Mouse (Mus musculus) common myeloid progenitor, adult 5-6 weeks (primary cell): ENCODE data around the gene 0610009B22Rik. TPM values are rescaled to one million over a fixed set of nuclear protein-coding genes. Genes with fewer than 3 reads are reported as not detected.

ENCODE experiments used
- ATAC-seq: replicated peaks from 2 replicates; pipeline ENCODE4 v1.8.0; 2016; ENCODE audit warnings: low read depth, mild to moderate bottlenecking, moderate TSS enrichment, inconsistent platforms; ENCODE audit not compliant: poor library complexity, severe bottlenecking
- total RNA-seq: library from RNA; stranded (forward); fragments of 200-1000, 187-1606 nt; gene quantifications from 2 replicates; pipeline ENCODE4 v1.2.3, GENCODE M21; 2017

Gene 0610009B22Rik
- total RNA-seq, 1 experiment from 2014 or later, result 18.2 TPM

- ATAC-seq, result no peak
Observed at GRCm38 (mm10) chr11:51662632-51663031, 26.0 kb downstream of the 0610009B22Rik start.

GRCm38 (mm10) chr11:51661867-51662365 lies 26.8 kb downstream of the 0610009B22Rik start:
- ATAC-seq, result no peak

DNA sequence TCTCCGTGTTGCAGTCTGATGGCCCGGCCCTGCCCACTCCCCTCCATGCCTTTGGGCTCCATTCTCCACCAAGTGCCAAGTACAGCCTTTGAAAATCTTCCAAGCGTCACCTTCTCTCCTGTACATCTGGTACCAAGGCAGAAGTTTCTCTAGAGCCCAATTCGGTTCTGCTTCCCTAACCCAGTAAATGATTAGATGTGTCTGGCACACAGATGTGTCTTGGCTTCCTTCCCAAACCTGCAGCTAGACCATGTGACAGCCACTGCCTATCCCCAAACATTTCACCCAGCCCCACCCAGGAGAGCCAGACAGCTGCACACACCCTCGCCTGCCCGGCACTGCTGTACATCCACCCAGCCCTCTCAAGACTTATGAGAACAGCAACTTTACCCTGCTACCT lies 30.0 kb downstream of the 0610009B22Rik start:
- no peak; the same call in 1 of the 2 replicates for ATAC-seq

GRCm38 (mm10) chr11:51658291-51658690 lies 30.4 kb downstream of the 0610009B22Rik start:
- ATAC-seq, result no peak

GRCm38 (mm10) chr11:51656798-51657521 lies 31.7 kb downstream of the 0610009B22Rik start:
- ATAC-seq, result no peak

- ATAC-seq, result no peak
Observed at GRCm38 (mm10) chr11:51654891-51655290, 33.8 kb downstream of the 0610009B22Rik start.

DNA sequence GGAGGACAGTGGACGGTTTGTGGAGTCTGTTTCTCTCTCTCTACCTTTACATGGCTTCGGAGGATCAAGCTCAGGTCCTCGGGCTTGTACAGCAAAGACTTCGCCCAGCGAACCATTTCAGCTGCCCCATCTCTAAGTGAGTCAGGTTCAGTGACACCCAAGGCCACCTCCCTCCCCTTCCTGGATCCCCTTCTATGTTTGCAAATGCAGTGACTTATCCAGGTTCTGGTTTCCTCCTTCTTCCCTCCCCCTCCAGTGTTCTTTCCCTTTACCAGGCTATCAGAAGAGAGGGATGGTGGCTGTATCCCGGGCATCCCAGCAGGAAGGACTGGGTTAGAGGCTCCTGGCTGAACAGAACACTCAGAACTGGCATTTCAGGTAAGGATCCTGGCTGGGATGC lies 34.9 kb downstream of the 0610009B22Rik start:
- ATAC-seq, result no peak

- no peak for ATAC-seq
Observed at GRCm38 (mm10) chr11:51652889-51653418, 35.7 kb downstream of the 0610009B22Rik start.

- ATAC-seq, result peak; percentile 48
Observed at GRCm38 (mm10) chr11:51650691-51651515, 37.8 kb downstream of the 0610009B22Rik start, which contains the start of the genes N4bp3 and D930048N14Rik. Gene N4bp3 (minus strand): TSS chr11:51650842. Gene D930048N14Rik (plus strand): TSS chr11:51650954.

DNA sequence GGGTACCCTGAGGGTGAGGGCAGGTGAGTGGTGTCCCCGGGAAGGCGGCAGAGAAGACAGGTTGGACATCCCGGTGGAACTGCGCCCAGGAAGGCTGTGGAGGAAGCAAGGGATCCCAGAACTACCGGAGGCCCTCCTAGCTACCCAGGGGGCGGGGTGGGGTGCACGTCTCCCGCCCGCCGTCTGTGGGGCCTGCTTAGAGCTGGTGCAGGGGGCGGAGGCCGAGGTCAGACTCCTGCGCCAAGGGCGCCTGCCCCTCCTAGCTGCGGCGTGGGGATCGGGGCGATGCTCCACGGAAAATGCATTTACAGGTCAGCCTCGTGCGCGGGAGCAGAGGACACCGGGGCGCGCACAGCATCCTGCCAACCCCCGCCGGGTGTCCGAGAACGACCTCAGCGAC lies 38.4 kb downstream of the 0610009B22Rik start:
- ATAC-seq, result 0 out of 2 replicates have a peak, but pooled peaks have one; percentile 10

DNA sequence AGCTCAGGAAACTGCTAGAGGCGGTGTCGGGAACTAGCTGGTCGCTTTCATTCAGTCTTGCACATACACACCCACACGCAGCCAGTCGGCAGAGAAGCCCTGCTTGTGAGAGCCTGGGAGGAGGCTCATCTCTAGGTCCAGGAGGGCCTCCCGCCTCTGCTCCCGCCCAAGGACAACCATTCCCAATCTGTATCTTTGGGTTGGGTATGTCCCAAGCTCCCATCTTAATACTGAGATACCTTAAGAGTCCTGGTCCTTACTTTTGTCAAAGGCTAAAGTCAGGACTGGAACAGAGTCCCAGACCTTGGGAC lies 38.8 kb downstream of the 0610009B22Rik start:
- peak; percentile 33; the same call in 1 of the 2 replicates for ATAC-seq

GRCm38 (mm10) chr11:51649111-51649888 lies 39.4 kb downstream of the 0610009B22Rik start:
- no peak for ATAC-seq

GRCm38 (mm10) chr11:51648566-51648965 lies 40.1 kb downstream of the 0610009B22Rik start:
- no peak for ATAC-seq

DNA sequence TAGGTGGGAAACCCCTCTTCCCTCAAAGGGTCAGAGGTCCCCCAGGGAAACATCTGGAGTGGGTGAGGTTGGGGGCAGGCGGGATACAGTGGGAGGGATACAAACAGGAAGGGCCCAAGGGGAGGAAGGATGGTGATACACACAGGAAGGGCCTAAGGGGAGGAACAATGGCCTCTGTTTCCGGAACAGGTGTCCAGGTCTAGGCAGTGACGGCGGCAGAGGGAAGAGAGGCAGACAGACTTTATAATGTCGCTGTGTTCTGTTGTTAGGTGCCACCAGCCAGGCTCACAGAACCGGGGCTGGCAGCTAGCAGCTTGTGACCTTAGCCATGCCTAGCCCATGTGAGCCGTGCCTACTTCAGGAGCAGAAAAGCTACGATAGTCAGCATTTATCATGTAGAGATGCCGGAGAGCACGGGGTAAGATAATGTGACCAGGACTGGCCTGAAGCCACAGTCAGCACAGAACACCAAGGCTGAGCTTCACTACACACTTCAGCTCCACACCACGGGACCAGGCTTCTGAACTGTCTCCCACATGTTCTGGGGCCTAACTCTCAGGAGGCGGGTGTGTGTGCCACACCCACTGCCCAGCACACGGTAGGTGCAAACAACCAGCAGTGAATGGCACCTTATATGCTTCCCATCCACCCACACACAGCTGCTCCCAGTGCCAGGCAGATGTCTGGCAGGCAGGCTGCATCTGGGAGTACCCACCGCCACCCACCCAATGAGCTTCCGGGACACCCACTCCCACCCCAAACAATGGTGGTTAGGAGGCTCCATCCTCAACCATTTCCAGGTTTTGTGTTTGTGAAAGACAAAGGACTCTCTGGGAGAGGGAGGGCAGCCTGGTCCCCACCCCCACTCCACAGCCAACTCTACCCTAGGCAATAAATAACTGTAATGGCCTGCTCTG lies 41.7 kb downstream of the 0610009B22Rik start:
- ATAC-seq, result no peak

DNA sequence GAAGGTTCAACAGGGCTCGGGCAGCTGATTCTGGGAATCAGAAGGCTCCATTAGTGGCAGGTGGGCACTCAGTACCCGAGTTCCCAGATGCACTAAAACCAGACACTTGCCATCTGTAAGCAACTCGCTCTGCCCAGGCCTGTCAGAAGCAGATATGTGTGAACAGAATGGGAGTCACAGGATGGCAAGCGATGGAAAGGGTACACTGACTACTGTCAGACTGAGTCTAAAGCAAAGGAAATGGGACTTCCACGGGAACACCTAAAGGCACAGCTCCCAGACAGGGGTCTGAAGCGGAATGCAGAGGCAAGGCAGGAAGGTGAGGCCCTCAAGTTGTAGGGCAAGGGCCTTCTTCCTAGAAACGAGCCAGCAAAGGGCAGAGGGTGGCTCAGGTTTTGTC lies 42.4 kb downstream of the 0610009B22Rik start:
- ATAC-seq, result no peak

GRCm38 (mm10) chr11:51645293-51645692 lies 43.4 kb downstream of the 0610009B22Rik start:
- no peak for ATAC-seq

DNA sequence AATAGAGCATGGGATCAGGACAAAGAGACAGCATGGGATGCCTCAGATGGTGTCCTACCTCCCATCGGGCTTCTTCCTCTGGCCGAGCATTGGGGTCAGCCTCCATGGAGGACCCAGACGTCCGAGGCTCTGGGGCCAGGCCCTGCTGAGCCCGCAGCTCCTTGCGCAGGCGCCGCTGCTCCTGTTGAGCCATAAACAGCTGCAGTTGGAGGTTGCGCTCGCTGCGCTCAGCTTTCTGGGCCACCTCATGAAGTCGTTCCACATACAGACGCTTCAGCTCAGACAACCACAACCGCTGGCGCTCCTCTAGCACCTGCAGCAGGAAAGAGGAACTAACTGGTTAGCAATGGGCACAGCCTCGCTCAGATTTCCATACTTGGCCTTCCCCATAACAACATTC lies 44.5 kb downstream of the 0610009B22Rik start:
- peak; percentile 84 for ATAC-seq

- ATAC-seq, result peak; percentile 42
Observed at GRCm38 (mm10) chr11:51643761-51644160, 44.9 kb downstream of the 0610009B22Rik start.

DNA sequence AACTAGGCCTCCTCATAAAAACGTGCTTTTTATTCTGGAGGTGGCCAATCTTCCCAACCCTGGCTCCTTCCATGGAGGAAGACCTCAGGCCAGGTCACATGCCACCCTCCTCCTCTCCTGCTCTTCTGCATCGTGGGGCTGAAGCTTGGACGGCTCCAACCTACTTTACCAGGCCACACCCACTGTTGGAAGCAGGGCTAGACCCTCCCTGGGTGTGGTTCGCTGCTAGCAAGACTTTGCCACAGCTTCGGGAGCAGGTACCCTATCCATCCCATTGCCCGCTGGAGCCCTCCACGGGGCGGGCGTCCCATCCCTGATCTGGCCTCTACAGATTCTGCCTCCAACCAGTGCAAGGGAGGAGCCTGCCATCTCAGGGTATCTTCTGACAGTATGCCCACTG lies 45.5 kb downstream of the 0610009B22Rik start:
- ATAC-seq, result no peak
